Mouse (Mus musculus) heart, postnatal 4 days (tissue): Measurements from ENCODE around the gene Fam43b. TPM values are rescaled to one million over a fixed set of nuclear protein-coding genes. Genes with fewer than 3 reads are reported as not detected.
"Not testable (repeated sequence)": the region's sequence is repeated elsewhere in the genome, so short reads cannot be mapped to it uniquely, and the experiment has no call there.

ENCODE experiments used
- DNase-seq: peaks from one replicate; pipeline ENCODE4 v3.0.0; 2021
- total RNA-seq, 2 experiments: library from RNA; stranded (reverse); gene quantifications; 2 replicates each; pipeline ENCODE4 v1.2.3; 2021

Gene Fam43b
- not detected for total RNA-seq

- DNase-seq = peak; percentile 54
Observed at GRCm38 (mm10) chr4:138395971-138396645, at the start of gene Fam43b. Fam43b (minus strand) TSS chr4:138396528.

DNA sequence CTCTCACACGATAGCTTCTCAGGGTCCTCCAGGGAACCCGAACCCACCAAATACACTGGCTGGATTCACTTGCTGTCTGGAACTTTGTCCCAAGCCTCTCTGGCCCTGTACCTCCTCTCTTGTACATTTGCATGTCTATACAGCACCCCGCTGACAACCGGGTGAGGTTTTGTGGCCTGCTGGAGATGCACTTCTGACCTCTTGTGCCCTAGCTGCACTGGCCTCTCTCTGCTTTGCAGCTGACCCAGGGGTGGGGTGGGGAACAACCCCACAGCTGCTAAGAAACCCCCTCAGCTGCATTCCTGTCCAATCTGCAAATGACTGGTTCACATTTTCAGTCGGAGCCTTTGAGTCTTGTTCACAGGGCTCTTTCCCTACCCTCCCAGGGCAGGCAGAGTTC lies 48.6 kb upstream of the Fam43b start:
- DNase-seq = no peak

DNA sequence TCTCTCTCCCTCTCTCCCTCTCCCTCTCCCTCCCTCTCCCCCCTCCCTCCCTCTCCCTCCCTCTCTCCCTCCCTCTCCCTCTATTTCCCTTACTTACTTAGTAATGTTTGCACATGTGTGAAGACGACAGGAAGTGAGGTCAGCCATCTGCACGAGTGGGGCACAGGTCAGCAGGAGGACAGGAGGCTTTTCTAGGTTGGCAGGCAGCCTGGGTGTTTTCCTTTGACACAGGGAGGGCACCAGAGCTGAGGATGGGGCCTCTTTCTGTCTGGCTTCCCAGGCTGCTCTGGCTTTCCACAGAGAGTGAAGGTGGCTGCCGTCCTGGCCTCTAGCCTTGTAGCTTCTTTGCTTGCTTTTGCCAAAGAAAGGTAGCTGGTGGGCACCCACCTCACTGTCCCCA lies 43.7 kb upstream of the Fam43b start:
- DNase-seq = no peak

DNA sequence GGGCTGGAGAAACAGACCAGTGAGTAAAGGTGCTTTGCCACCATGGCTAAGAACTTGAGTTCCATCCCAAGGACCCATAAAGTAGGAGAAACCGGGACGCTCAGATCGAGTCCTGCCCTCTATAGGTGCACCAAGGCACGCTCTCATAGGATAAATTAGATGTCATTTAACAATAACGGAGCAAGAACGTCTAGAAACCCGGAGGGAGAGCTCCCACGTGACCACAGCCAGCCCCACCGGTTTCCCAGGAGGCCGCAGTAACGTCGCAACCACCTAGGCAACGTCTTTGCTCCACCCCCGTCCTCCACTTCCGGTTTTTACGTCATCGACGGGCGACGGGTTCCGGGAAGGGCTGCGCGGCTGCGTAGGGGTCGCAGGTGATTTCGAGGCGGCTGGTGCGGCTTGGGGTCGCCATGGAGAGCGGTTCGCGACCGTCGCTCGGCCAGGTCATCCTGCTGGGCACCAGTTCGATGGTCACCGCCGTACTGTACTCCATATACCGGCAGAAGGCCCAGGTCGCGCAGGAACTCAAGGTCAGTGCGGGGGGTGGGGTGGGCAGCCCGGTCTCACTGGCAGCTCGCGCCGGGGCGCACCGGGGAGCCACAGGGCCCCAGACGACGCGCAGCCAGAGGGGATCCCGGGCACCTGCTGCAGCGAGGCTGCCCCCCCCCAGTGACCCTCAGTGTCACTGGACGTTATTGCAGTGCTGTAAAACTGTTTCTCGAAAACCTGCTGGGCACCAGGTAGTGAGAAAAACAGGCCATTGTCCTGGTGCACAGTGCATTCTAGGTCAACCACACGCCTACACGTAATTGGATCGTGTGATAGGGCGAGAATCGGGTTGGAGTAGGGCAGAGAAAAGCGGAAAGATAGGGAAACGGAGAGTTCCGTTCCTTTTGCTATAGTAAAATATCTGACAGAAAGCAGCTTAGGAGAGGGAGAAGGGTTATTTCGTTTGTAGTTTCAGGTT lies 38.3 kb upstream of the Fam43b start, which contains the start of gene Mul1:
Mul1 (plus strand) TSS at position 325 of the 970 bp plus-strand sequence.
- DNase-seq = peak; percentile 98

DNA sequence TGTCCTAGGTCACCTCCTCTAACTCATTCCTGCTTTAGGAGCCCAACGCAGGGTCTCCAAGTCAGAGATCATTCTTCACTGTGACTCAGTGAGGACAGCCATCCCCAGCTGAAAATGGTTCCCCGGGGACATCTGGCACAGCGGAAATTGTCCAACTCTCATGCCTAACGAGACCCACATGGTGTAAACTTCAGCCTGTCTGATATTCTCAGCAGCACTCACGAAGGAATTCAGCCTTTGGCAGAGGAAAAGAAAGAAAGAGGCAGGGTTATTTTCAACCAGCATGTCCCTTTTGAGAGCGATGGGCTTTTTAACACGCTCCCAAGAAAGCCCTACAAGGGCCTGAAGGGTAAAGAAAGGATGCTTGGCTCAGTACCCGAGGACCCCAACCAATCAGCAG lies 35.0 kb upstream of the Fam43b start:
- no peak for DNase-seq

DNA sequence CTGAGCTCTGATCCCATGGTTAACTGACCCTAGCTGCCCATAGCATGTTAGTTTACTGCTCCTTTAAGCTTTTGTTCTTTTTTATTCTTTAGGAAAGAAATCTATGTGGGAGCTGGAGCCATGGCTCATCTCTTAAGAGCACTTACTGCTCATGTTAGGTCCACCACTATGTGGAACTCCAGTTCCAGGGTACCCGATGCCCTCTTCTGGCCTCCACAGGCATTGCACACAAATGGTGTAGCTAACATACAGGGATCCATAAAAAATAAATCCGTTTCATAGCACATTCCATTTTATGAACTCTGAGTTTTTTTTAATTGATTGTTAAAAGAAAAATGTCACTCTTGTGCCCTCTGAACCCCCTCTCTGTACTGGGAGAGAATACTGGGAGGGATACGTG lies 33.5 kb upstream of the Fam43b start:
- peak; percentile 63 for DNase-seq

- DNase-seq = peak; percentile 92
Observed at GRCm38 (mm10) chr4:138426778-138427705, 30.7 kb upstream of the Fam43b start.

DNA sequence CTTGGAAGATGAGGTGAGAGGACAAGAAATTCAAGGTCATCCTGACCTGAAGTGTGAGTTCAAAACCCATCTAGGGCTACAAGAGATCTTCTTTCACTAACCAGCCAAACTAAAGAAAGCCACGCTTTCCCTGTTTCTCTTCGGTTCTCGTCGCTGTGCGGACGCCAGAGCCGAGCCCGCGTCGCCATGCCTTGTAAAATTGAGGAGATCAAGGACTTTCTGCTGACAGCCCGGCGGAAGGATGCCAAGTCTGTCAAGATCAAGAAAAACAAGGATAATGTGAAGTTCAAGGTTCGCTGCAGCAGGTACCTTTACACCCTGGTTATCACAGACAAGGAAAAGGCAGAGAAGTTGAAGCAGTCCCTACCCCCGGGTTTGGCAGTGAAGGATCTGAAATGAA lies 29.3 kb upstream of the Fam43b start:
- DNase-seq = not testable (repeated sequence)

DNA sequence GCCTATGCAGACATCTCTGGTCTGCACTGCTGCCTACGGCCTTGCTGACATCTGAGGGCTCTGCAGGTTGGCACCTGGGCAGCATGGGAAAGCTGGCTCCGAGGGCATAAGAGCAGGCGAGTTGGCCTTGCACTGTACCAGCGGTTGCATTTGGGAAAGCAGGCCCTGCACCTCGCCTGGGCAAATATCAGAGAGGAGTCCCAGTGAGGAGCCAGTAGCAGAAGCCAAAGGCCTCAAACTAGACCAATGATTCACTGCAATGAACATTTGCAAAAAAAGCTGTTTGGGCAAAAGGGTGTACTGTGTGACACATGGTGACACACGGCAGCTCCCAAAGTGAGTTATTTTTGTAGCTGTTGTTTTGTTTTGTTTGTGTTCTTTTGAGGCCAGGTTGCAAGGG lies 28.7 kb upstream of the Fam43b start:
- DNase-seq = no peak

DNA sequence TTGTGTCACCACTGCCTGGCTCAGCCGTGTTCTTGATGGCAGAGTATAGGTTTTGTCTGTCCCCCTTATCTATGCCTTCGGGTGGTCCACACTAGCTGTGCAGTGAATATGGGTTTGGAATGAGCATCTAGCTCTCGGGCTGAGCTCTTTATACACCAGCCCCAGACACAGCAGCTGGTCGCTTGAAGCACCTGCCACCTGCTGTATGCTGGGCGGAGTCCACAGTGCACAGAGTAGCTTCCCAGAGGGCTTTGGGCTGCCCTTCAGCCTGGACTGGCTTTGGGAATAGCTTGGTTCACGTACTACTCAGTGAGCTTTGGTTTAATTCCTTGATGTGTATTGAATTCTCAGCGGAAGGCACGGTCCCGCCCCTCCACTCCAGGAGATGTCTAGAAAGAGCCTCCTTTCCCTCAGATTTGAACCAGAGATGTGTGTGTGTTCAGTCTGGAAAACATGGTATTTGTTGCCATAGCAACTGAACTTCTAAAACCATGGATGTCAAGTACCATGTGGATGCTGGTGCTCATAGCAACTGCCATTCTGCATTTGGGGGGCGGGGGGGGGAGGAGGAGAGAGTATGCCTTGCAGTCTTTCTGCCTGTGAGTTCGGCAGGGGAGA lies 22.1 kb upstream of the Fam43b start:
- no peak for DNase-seq

GRCm38 (mm10) chr4:138417882-138418281 lies 21.6 kb upstream of the Fam43b start:
- no peak for DNase-seq

DNA sequence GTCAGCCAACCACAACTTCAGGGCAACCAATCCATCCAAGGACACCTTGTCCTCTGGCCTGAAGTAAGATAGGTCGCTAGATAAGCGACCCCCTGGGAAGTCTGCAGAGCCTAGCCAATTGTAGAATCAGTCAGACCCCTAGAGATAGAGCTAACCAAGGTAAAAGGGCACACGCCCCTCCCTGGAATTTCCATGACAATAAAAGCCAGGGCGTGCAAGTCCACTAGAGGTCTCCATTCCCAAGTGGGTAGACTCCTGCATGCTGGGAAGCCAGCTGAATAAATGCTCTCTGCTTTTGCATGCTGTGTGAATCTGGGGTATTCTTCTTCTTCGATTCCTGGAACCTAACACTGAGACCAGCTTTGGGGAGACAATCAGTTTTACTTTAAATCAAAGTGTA lies 20.1 kb upstream of the Fam43b start:
- DNase-seq = no peak

- no peak for DNase-seq
Observed at GRCm38 (mm10) chr4:138415991-138416390, 19.7 kb upstream of the Fam43b start.

GRCm38 (mm10) chr4:138414725-138415124 lies 18.4 kb upstream of the Fam43b start:
- DNase-seq = no peak

DNA sequence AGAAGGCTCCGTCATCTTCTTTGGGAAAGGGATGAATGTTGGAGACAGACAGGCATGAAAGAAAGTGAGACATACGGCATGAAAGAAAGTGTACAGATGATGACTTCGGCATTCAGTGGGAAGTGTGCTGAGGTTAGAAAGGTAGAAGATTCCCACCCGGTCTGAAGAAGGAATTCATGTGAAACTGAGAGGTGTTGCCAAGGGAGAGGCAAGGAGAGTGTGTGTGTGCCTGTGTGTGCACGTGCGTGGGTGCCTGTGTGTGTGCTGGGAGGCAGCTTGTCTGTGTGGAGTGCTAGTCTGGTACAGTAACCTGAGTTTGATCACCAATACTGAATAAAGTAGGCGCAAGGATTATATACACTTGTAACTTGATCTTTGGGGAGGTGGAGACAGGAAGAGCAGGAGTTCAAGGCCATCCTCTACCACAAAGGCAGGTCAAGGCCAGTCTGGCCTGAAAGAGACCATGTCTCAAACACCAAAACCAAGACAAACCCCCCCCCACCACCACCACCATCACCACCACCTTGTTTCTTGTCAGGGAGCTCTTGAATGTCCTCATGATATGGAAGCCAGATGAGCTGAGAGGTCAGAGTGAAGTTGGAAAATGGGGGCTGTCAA lies 15.3 kb upstream of the Fam43b start:
- DNase-seq = no peak

- no peak for DNase-seq
Observed at GRCm38 (mm10) chr4:138411011-138411410, 14.7 kb upstream of the Fam43b start.

- peak; percentile 18 for DNase-seq
Observed at GRCm38 (mm10) chr4:138407479-138408194, 11.3 kb upstream of the Fam43b start.

DNA sequence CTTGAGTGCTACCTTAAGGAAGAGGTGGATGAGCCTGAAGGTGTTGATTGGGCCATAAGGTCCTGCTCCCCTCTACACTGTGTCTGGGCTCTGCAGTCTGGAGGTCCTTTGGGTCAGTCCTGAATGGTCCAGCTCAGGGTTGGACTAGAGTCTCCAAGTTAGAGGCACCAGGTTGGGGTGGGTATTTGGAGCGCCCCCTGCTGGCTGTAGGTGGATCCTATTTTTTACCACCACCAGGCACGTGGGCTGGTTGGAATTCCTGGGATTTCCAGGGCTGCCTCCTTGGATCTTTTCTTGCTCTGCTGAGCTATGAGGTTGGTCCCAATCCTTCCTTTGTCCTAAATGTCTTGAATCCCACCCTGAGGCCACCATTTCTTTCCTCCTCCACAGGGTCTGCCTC lies 8.5 kb upstream of the Fam43b start:
- peak; percentile 32 for DNase-seq

DNA sequence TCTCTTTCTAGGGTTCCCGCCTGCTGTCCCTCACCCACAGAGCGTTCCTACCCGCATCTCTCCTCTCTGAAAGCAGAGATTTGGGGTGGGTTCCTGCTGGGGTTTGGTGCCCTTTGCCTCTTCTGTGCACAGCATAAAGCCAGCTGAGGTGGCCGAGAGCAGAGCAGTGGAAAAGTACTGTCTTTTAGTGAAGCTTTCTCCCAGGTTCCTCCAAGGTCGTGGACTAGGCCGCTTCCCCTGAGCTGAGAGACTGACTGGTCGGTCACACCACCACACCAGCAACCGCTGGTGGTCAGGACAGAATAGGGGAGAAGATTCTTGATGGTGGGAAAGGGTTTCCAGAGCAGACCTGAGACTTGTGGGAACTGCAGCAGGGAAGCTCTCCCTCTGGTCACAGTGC lies 383 bp upstream of the Fam43b start:
- DNase-seq = no peak

- peak; percentile 17 for DNase-seq
Observed at GRCm38 (mm10) chr4:138395087-138395970, 999 bp downstream of the Fam43b start.
